In genomic region chr10:98915398-98915931, GRCm38 (mm10) we compare ENCODE assay signal across 7 mouse cellular contexts. TPM values are rescaled to one million over a fixed set of nuclear protein-coding genes. Genes with fewer than 3 reads are reported as not detected.
A peak's percentile ranks its signal among the peaks of the same experiment; 100 is the strongest.
DNase-seq lines count a peak whose midpoint lies in the region; ATAC-seq and TF ChIP-seq lines count a peak whose summit lies in the region.

No protein-coding gene starts in this region.

- H3K4me1 ChIP-seq in MEL (ENCODE audit: control insufficient read depth in 1 of 2, insufficient read depth in 2 of 2, low read length in 2 of 2) = peaks cover 5 to 7% of the 10 kb centered on the region in 2 experiments
- H3K4me1 ChIP-seq in embryonic facial prominence, embryonic 12.5 days = peaks cover 6% of the 10 kb centered on the region; the same call in 1 of the 2 replicates
- H3K4me1 ChIP-seq in heart, embryonic 14.5 days (ENCODE audit: control insufficient read depth in 2 of 2, insufficient read depth in 2 of 2, low read length in 2 of 2) = peaks cover 2 to 11% of the 10 kb centered on the region in 2 experiments

- no peak for TF ChIP-seq RAD21 in MEL (IDR thresholded peaks at IDR 0.05; ENCODE audit: low read depth, low read length)

- TF ChIP-seq POLR2A in MEL (IDR thresholded peaks at IDR 0.05; ENCODE audit: control insufficient read depth in 1 of 2, insufficient read depth in 1 of 2, low read depth in 1 of 2, low read length in 2 of 2, poor library complexity in 1 of 2) = no peak

- H3K9me3 ChIP-seq in MEL (replicated peaks; ENCODE audit: insufficient read depth, low read length) = no peaks in the 10 kb centered on the region
- no peaks in the 10 kb centered on the region for H3K9me3 ChIP-seq in embryonic facial prominence, embryonic 12.5 days
- H3K9me3 ChIP-seq in heart, embryonic 14.5 days (ENCODE audit: control insufficient read depth, low read length) = no peaks in the 10 kb centered on the region

- peak overlapping the region; percentile 25; the same call in 1 of the 2 replicates for H3K27ac ChIP-seq in MEL (ENCODE audit: control insufficient read depth, low read depth, low read length)
- H3K27ac ChIP-seq in embryonic facial prominence, embryonic 12.5 days = peak overlapping the region; percentile 99
- peak overlapping the region; percentile 90 to 99 for H3K27ac ChIP-seq in heart, embryonic 14.5 days (replicated peaks in 1 of 2; ENCODE audit: control insufficient read depth in 1 of 2, insufficient read depth in 1 of 2, low read depth in 2 of 2, low read length in 2 of 2)

- no peak for ATAC-seq in embryonic facial prominence, embryonic 12.5 days (ENCODE audit: insufficient number of reproducible peaks, insufficient read depth, low FRiP score, low TSS enrichment)
- ATAC-seq in heart, embryonic 14.5 days (ENCODE audit: insufficient number of reproducible peaks, insufficient read depth, low FRiP score, low read depth) = no peak

- H3K9ac ChIP-seq in MEL (ENCODE audit: control insufficient read depth, low read depth, low read length, poor library complexity, severe bottlenecking) = peak overlapping the region; percentile 94
- H3K9ac ChIP-seq in embryonic facial prominence, embryonic 12.5 days = peak overlapping the region; percentile 90
- H3K9ac ChIP-seq in heart, embryonic 14.5 days (ENCODE audit: low read length) = peak overlapping the region; percentile 94

- TF ChIP-seq EP300 in MEL (IDR thresholded peaks at IDR 0.05; ENCODE audit: low read depth in 1 of 2, low read length in 2 of 2) = no peak

- DNase-seq in CD4-positive, CD25-positive, alpha-beta regulatory T cell, adult 2 months (ENCODE audit: low read depth, low spot score) = peak; percentile 62
- peak; percentile 63 for DNase-seq in MEL (ENCODE audit: low read depth, low spot score)
- peak; percentile 37 to 69 for DNase-seq in kidney, postnatal 25 days
- peak; percentile 31 for DNase-seq in mesoderm, embryonic 11.5 days (ENCODE audit: low read depth, low spot score)
- DNase-seq in spleen, postnatal 4 days (ENCODE audit: low spot score in 2 of 2) = peak; percentile 56 to 84

- no peak for TF ChIP-seq CTCF in MEL (IDR thresholded peaks at IDR 0.05 in 2 of 3, conservative IDR thresholded peaks at IDR 0.05 in 1 of 3; ENCODE audit: control insufficient read depth in 1 of 3, insufficient read depth in 1 of 3, low read depth in 2 of 3, low read length in 3 of 3, poor library complexity in 1 of 3, severe bottlenecking in 1 of 3)

- WGBS in embryonic facial prominence, embryonic 12.5 days = 1% methylated on average over 50 of the region's 54 CpGs
- WGBS in heart, embryonic 14.5 days = 1% methylated on average over 53 of the region's 54 CpGs

- H3K36me3 ChIP-seq in MEL (ENCODE audit: control insufficient read depth in 1 of 2, insufficient read depth in 2 of 2, low read length in 2 of 2) = peaks cover 0 to 17% of the 10 kb centered on the region in 2 experiments; a peak in 2 of 4 replicates
- H3K36me3 ChIP-seq in embryonic facial prominence, embryonic 12.5 days = no peaks in the 10 kb centered on the region
- H3K36me3 ChIP-seq in heart, embryonic 14.5 days (ENCODE audit: control insufficient read depth, insufficient read depth, low read length) = no peaks in the 10 kb centered on the region

- peaks cover 39% of the 10 kb centered on the region for H3K79me2 ChIP-seq in MEL (ENCODE audit: control insufficient read depth, insufficient read depth, low read length, poor library complexity)

- peak overlapping the region; percentile 95 for H3K4me2 ChIP-seq in embryonic facial prominence, embryonic 12.5 days (replicated peaks)
- H3K4me2 ChIP-seq in heart, embryonic 14.5 days (ENCODE audit: low read length) = peak overlapping the region; percentile 88

- H3K4me3 ChIP-seq in MEL (ENCODE audit: control insufficient read depth in 1 of 2, insufficient read depth in 1 of 2, low read depth in 2 of 2, low read length in 2 of 2) = peak overlapping the region; percentile 73 to 97
- H3K4me3 ChIP-seq in embryonic facial prominence, embryonic 12.5 days = peak overlapping the region; percentile 97
- H3K4me3 ChIP-seq in heart, embryonic 14.5 days (ENCODE audit: control insufficient read depth in 1 of 2, insufficient read depth in 1 of 2, low read depth in 1 of 2, low read length in 2 of 2) = peak overlapping the region; percentile 59 to 97

- H3K27me3 ChIP-seq in MEL (ENCODE audit: control insufficient read depth in 1 of 2, insufficient read depth in 2 of 2, low read length in 2 of 2) = no peaks in the 10 kb centered on the region
- no peaks in the 10 kb centered on the region for H3K27me3 ChIP-seq in embryonic facial prominence, embryonic 12.5 days
- no peaks in the 10 kb centered on the region for H3K27me3 ChIP-seq in heart, embryonic 14.5 days (ENCODE audit: control insufficient read depth, insufficient read depth, low read length)

TF ChIP-seq in MEL, 35 proteins besides CTCF, POLR2A, EP300 and RAD21:
- TF ChIP-seq SIN3A (IDR thresholded peaks at IDR 0.05; ENCODE audit: low read length) (peak; percentile 22), MAFK (IDR thresholded peaks at IDR 0.05; ENCODE audit: borderline replicate concordance, low read depth, low read length) (no peak), CHD1 (IDR thresholded peaks at IDR 0.05; ENCODE audit: low read depth, low read length) (0 out of 2 replicates have a peak, but pooled peaks have one; percentile 6)

RNA-seq across cellular contexts. Expression of gene Atp2b1, which starts 1.3 kb away (rescaled TPM):
- 23.5 and 29.4 TPM in 2 replicates for total RNA-seq in MEL (2012; rRNA removed)
- 10 to 100 TPM in 1 of 2 experiments, not detected in 1; 26.6 TPM for polyA plus RNA-seq in MEL (2012; ENCODE audit: insufficient read depth in 1 of 2, insufficient read length in 2 of 2, low read depth in 1 of 2, low replicate concordance in 2 of 2, missing spikeins in 1 of 2)
- polyA plus RNA-seq in embryonic facial prominence, embryonic 12.5 days (2016; fragmentation: Nextera tagmentation; extraction: Ambion mirVana) = 103 and 111 TPM in 2 replicates
- 86.3 and 86.4 TPM in 2 replicates for polyA plus RNA-seq in heart, embryonic 14.5 days (2014; fragmentation: Nextera tagmentation; extraction: Ambion mirVana)

Comparison
In these comparisons a context has a peak if more than half of its experiments do, and no peak if none do; other contexts are left out.
1. H3K27ac ChIP-seq: peak in every context shown above with its lines; median percentile 99 in embryonic facial prominence, embryonic 12.5 days; 94 in heart, embryonic 14.5 days; 25 in MEL.